Mouse (Mus musculus) limb, embryonic 12.5 days (tissue): ENCODE results near the gene Olfr1275. TPM values are rescaled to one million over a fixed set of nuclear protein-coding genes. Genes with fewer than 3 reads are reported as not detected.

Experiments used
- ATAC-seq: fragments of 200-750 bp; cut with Nextera tagmentation; 2 replicates; pipeline ENCODE4 v1.8.0; 2017; ENCODE audit warnings: low read depth, moderate TSS enrichment; ENCODE audit not compliant: insufficient number of reproducible peaks, insufficient read depth, low FRiP score, low TSS enrichment
- H3K27ac ChIP-seq: fragments of 300-500 bp; sonication (generic); 2 replicates; pipeline ENCODE4 v1.5.1; 2016; ENCODE audit warnings: mild to moderate bottlenecking, moderate library complexity
- H3K27me3 ChIP-seq: fragments of 300-500 bp; sonication (generic); 2 replicates; pipeline ENCODE4 v1.6.1; 2016; ENCODE audit warnings: mild to moderate bottlenecking, moderate library complexity
- H3K36me3 ChIP-seq: fragments of 300-500 bp; sonication (generic); 2 replicates; pipeline ENCODE4 v1.6.1; 2016; ENCODE audit warnings: mild to moderate bottlenecking, moderate library complexity
- H3K4me1 ChIP-seq: fragments of 300-500 bp; sonication (generic); replicated peaks from 2 replicates; pipeline ENCODE4 v1.6.1; 2016
- H3K4me2 ChIP-seq: fragments of 300-500 bp; sonication (generic); 2 replicates; pipeline ENCODE4 v1.6.1; 2016; ENCODE audit warnings: mild to moderate bottlenecking, moderate library complexity
- H3K4me3 ChIP-seq: fragments of 300-500 bp; sonication (generic); replicated peaks from 2 replicates; pipeline ENCODE4 v1.5.1; 2016; ENCODE audit warnings: mild to moderate bottlenecking
- H3K9ac ChIP-seq: fragments of 300-500 bp; sonication (generic); replicated peaks from 2 replicates; pipeline ENCODE4 v1.6.1; 2016; ENCODE audit warnings: mild to moderate bottlenecking, moderate library complexity
- H3K9me3 ChIP-seq: fragments of 300-500 bp; sonication (generic); 2 replicates; pipeline ENCODE4 v1.6.1; 2016; ENCODE audit warnings: mild to moderate bottlenecking, moderate library complexity
- WGBS: fragments of 180-500 bp; shearing (Covaris S2); methylation state at CpG from one replicate; pipeline ENCODE4 v1.1.7; 2016; 5-methylcytosine and 5-hydroxymethylcytosine counted together
- polyA plus RNA-seq: library from polyadenylated mRNA; unstranded; fragments of >200 nt; fragmentation: Nextera tagmentation; extraction: Ambion mirVana; gene quantifications from 2 replicates; pipeline ENCODE4 v1.2.1, GENCODE M21; 2016

The Olfr1275 gene
- polyA plus RNA-seq: not detected in 2 replicates

DNA sequence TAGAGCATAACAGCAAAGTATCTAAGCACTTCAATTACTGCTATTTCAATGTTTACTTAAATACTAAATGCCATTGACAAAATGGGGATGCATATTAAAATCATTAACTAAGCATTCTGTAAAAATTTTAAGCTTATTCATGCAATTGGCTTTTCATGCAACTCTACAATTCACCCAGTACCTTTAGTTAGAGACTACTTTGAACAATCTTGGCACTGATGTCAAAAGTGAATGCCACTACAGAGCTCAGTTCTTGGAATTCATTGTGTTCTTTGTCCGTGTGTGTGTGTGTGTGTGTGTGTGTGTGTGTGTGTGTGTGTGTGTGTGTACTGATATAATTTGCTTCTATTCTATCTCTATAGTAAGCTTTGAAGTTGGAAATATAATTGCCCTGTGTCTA, at the start of gene Olfr1275:
Gene Olfr1275, minus strand, starts transcription at position 101 of the 400 bp plus-strand sequence.
- Histone ChIP-seq H3K27me3 (no peaks in the 10 kb centered on the region), H3K4me2 (no peak within 1 kb of the TSS), H3K4me3 (no peak within 1 kb of the TSS), H3K27ac (no peak within 1 kb of the TSS), H3K36me3 (no peaks in the 10 kb centered on the region), H3K9ac (no peak within 1 kb of the TSS), H3K4me1 (no peaks in the 10 kb centered on the region), H3K9me3 (no peaks in the 10 kb centered on the region)
- WGBS: 86% methylated on average over 1 of the region's 1 CpGs
- ATAC-seq: no peak

DNA sequence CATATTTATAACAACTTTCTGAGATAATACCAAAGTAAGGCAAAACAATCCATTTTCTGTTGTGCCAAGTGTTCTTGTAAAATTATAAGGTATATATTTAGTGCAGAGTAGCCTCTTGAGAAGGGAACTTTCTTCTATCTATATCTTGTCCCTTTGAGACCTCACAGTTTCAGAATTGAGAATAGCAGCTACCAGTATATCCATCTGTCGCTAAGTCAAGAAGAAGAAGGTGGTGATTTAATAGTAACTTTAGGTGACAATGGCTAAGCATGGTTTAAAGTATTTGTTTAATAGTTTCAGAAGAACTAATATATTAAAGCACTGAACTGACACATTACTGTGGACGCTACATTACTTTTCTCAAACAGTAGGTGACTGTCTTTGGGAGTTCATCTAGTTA, 38.9 kb upstream of the Olfr1275 start, which contains the start of gene Olfr1277:
Gene Olfr1277, minus strand, starts transcription at position 101 of the 400 bp plus-strand sequence.
- no peaks in the 10 kb centered on the region for H3K27me3 ChIP-seq
- H3K4me2 ChIP-seq: no peak within 1 kb of the TSS
- no peaks in the 10 kb centered on the region for H3K4me1 ChIP-seq
- H3K9me3 ChIP-seq: no peaks in the 10 kb centered on the region
- no peak for ATAC-seq
- no peak within 1 kb of the TSS for H3K27ac ChIP-seq
- 76% methylated on average over 2 of the region's 2 CpGs for WGBS
- H3K36me3 ChIP-seq: no peaks in the 10 kb centered on the region
- no peak within 1 kb of the TSS for H3K4me3 ChIP-seq
- no peak within 1 kb of the TSS for H3K9ac ChIP-seq

DNA sequence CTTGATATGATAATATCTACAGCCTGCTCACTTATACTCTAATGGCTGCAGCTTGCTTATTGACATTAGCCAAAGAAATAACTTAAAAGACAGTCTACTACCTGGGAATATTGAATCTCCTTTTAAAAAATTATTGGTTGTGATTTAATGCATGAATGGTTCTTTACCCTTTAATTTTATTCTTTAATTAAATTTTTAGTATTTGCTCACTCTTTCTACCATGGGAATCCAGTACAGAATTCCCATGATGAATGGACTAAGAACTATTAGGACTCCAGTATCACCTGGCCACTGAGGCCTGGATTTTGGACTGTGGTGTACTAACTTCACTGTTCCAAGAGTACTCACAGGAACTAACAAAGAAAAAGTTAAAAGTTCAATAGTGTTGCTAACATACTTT, 19.1 kb upstream of the Olfr1275 start, which contains the start of gene Olfr1276:
Gene Olfr1276, plus strand, starts transcription at position 301 of the 400 bp plus-strand sequence.
- H3K27me3 ChIP-seq: no peaks in the 10 kb centered on the region
- H3K27ac ChIP-seq: no peak within 1 kb of the TSS
- no peak within 1 kb of the TSS for H3K4me2 ChIP-seq
- no peaks in the 10 kb centered on the region for H3K9me3 ChIP-seq
- no peaks in the 10 kb centered on the region for H3K4me1 ChIP-seq
- ATAC-seq: no peak
- no peak within 1 kb of the TSS for H3K9ac ChIP-seq
- H3K4me3 ChIP-seq: no peak within 1 kb of the TSS
- no peaks in the 10 kb centered on the region for H3K36me3 ChIP-seq

DNA sequence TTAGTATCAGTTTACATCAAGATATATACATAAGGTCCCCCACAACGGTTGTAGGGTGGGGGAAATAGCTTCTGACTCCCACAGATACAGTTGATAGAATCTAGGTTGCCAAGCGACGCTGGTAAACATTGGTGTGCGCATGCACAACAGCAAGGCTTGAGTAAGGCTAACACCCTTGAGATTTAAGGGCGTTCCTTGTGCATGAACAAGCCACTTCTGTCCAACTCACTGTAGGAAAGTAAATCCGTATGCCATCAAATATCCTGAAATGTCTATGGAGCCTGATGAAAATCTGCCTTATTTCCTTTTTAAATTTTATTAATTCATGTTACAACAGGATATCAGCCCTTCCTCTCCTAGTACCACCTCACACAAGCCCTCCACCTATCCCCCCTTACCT, 5.6 kb downstream of the Olfr1275 start, which contains the start of gene 4930430A15Rik:
Gene 4930430A15Rik, minus strand, starts transcription at position 101 of the 400 bp plus-strand sequence.
- Histone ChIP-seq H3K9ac (no peak within 1 kb of the TSS), H3K4me1 (no peaks in the 10 kb centered on the region), H3K27me3 (no peaks in the 10 kb centered on the region), H3K27ac (no peak within 1 kb of the TSS), H3K4me2 (no peak within 1 kb of the TSS), H3K4me3 (no peak within 1 kb of the TSS), H3K36me3 (no peaks in the 10 kb centered on the region), H3K9me3 (no peaks in the 10 kb centered on the region)
- WGBS: 88% methylated on average over 6 of the region's 6 CpGs
- ATAC-seq: no peak

- H3K4me1 ChIP-seq: no peaks in the 10 kb centered on the region
- no peak for ATAC-seq
- H3K4me3 ChIP-seq: no peak overlapping the region
- H3K27me3 ChIP-seq: no peaks in the 10 kb centered on the region
- no peak overlapping the region for H3K9ac ChIP-seq
- 98% methylated on average over 11 of the region's 11 CpGs for WGBS
- no peak overlapping the region for H3K27ac ChIP-seq
- H3K36me3 ChIP-seq: no peaks in the 10 kb centered on the region
- no peaks in the 10 kb centered on the region for H3K9me3 ChIP-seq
- H3K4me2 ChIP-seq: no peak overlapping the region
These were observed 53.0 kb downstream of the Olfr1275 start for GRCm38 (mm10) chr2:111182068-111182467.

Other genes with a start within 250 kb of the Olfr1275 start
- not detected in 2 replicates for gene Gm13941, start 129.3 kb downstream of the Olfr1275 start, polyA plus RNA-seq
- not detected in 2 replicates for gene Gm15130, start 82.3 kb downstream of the Olfr1275 start, polyA plus RNA-seq
- gene 4930430A15Rik, start 5.7 kb downstream of the Olfr1275 start, polyA plus RNA-seq: not detected in 2 replicates
- not detected in 2 replicates for gene Olfr1276, start 19.2 kb upstream of the Olfr1275 start, polyA plus RNA-seq
- gene Olfr1277, start 38.8 kb upstream of the Olfr1275 start, polyA plus RNA-seq: not detected in 2 replicates
- gene Olfr1278, start 54.9 kb upstream of the Olfr1275 start, polyA plus RNA-seq: not detected in 2 replicates
- not detected in 2 replicates for gene Olfr1279, start 65.3 kb upstream of the Olfr1275 start, polyA plus RNA-seq
- not detected in 2 replicates for gene Olfr1280, start 78.7 kb upstream of the Olfr1275 start, polyA plus RNA-seq
- gene Olfr1281, start 91.2 kb upstream of the Olfr1275 start, polyA plus RNA-seq: not detected in 2 replicates
- not detected in 2 replicates for gene Olfr1282, start 100.8 kb upstream of the Olfr1275 start, polyA plus RNA-seq
- gene Olfr1283, start 131.5 kb upstream of the Olfr1275 start, polyA plus RNA-seq: not detected in 2 replicates
- gene Olfr1284, start 140.2 kb upstream of the Olfr1275 start, polyA plus RNA-seq: not detected in 2 replicates
- not detected in 2 replicates for gene Olfr1286, start 187.8 kb upstream of the Olfr1275 start, polyA plus RNA-seq
- not detected in 2 replicates for gene Olfr1287, start 213.9 kb upstream of the Olfr1275 start, polyA plus RNA-seq
- not detected in 2 replicates for gene Olfr1288, start 238.8 kb upstream of the Olfr1275 start, polyA plus RNA-seq
- not detected in 2 replicates for gene Olfr1289, start 245.5 kb upstream of the Olfr1275 start, polyA plus RNA-seq